Mouse (Mus musculus) MEL (cell line): Measurements from ENCODE around the gene Tnc. TPM values are rescaled to one million over a fixed set of nuclear protein-coding genes. Genes with fewer than 3 reads are reported as not detected.

Experiments used
- DNase-seq: peaks from one replicate; pipeline ENCODE4 v3.0.0; 2011; ENCODE audit warnings: low read depth, low spot score
- H3K27ac ChIP-seq: 2 replicates; pipeline ENCODE4 v1.5.1; 2012; ENCODE audit warnings: low read depth, mild to moderate bottlenecking, control low read depth, low read length, moderate library complexity; ENCODE audit not compliant: control insufficient read depth
- H3K27me3 ChIP-seq, 2 experiments: fragments of 150-350 bp in 1 of 2; sonication (generic) in 1 of 2; 2 replicates each; pipeline ENCODE4 v1.6.1; 2012; ENCODE audit warnings: low read length in 2 of 2, mild to moderate bottlenecking in 2 of 2, improper control_type of control experiment in 1 of 2, moderate library complexity in 1 of 2; ENCODE audit not compliant: insufficient read depth in 2 of 2, control insufficient read depth in 1 of 2
- H3K36me3 ChIP-seq, 2 experiments: 2 replicates each; pipeline ENCODE4 v1.6.1; 2012 to 2014; ENCODE audit warnings: low read length in 2 of 2, improper control_type of control experiment in 1 of 2, inconsistent platforms in 1 of 2, mild to moderate bottlenecking in 1 of 2; ENCODE audit not compliant: insufficient read depth in 2 of 2, control insufficient read depth in 1 of 2
- H3K4me1 ChIP-seq, 2 experiments: fragments of 150-350 bp in 1 of 2; sonication (generic) in 1 of 2; 2 replicates each; pipeline ENCODE4 v1.6.1; 2012; ENCODE audit warnings: low read length in 2 of 2, improper control_type of control experiment in 1 of 2, mild to moderate bottlenecking in 1 of 2; ENCODE audit not compliant: insufficient read depth in 2 of 2, control insufficient read depth in 1 of 2
- H3K4me3 ChIP-seq, 2 experiments: fragments of 150-350 bp in 1 of 2; sonication (generic) in 1 of 2; 2 replicates each; pipeline ENCODE4 v1.5.1; 2012; ENCODE audit warnings: low read depth in 2 of 2, low read length in 2 of 2, mild to moderate bottlenecking in 2 of 2, moderate library complexity in 2 of 2, control low read depth in 1 of 2, improper control_type of control experiment in 1 of 2; ENCODE audit not compliant: control insufficient read depth in 1 of 2, insufficient read depth in 1 of 2
- H3K79me2 ChIP-seq: 2 replicates; pipeline ENCODE4 v1.6.1; 2012; ENCODE audit warnings: mild to moderate bottlenecking, low read length, moderate library complexity; ENCODE audit not compliant: control insufficient read depth, poor library complexity, insufficient read depth
- H3K9ac ChIP-seq: 2 replicates; pipeline ENCODE4 v1.6.1; 2012; ENCODE audit warnings: low read depth, mild to moderate bottlenecking, control low read depth, low read length, moderate library complexity; ENCODE audit not compliant: control insufficient read depth, poor library complexity, severe bottlenecking
- H3K9me3 ChIP-seq: fragments of 150-350 bp; sonication (generic); replicated peaks from 2 replicates; pipeline ENCODE4 v1.6.1; 2012; ENCODE audit warnings: mild to moderate bottlenecking, low read length, improper control_type of control experiment, moderate library complexity; ENCODE audit not compliant: insufficient read depth
- CTCF ChIP-seq, 3 experiments: IDR thresholded peaks in 2 of 3; conservative IDR thresholded peaks in 1 of 3; 2 replicates each; pipeline ENCODE4 v1.5.1; 2011 to 2012; ENCODE audit warnings: low read length in 3 of 3, low read depth in 2 of 3, mild to moderate bottlenecking in 2 of 3, improper control_type of control experiment in 1 of 3, inconsistent platforms in 1 of 3, mixed read lengths in 1 of 3, moderate library complexity in 1 of 3; ENCODE audit not compliant: control insufficient read depth in 1 of 3, insufficient read depth in 1 of 3, poor library complexity in 1 of 3, severe bottlenecking in 1 of 3
- EP300 ChIP-seq, 2 experiments: IDR thresholded peaks; 2 replicates each; pipeline ENCODE4 v1.6.1; 2011; ENCODE audit warnings: improper control_type of control experiment in 2 of 2, low read length in 2 of 2, low read depth in 1 of 2, mild to moderate bottlenecking in 1 of 2
- ETS1 ChIP-seq: IDR thresholded peaks from 2 replicates; pipeline ENCODE4 v1.6.1; 2012; ENCODE audit warnings: low read depth, mild to moderate bottlenecking, inconsistent platforms, low read length, improper control_type of control experiment, moderate library complexity
- GATA1 ChIP-seq: IDR thresholded peaks from 2 replicates; pipeline ENCODE4 v1.6.1; 2011; ENCODE audit warnings: low read depth, low read length, improper control_type of control experiment
- HCFC1 ChIP-seq: IDR thresholded peaks from 2 replicates; pipeline ENCODE4 v1.6.1; 2012; ENCODE audit warnings: low read depth, mild to moderate bottlenecking, inconsistent platforms, low read length, improper control_type of control experiment, moderate library complexity
- JUND ChIP-seq: IDR thresholded peaks from 2 replicates; pipeline ENCODE4 v1.6.1; 2011; ENCODE audit warnings: low read depth, mild to moderate bottlenecking, improper control_type of control experiment, low read length
- MAX ChIP-seq: IDR thresholded peaks from 2 replicates; pipeline ENCODE4 v1.6.1; 2011; ENCODE audit warnings: low read length, improper control_type of control experiment
- MAZ ChIP-seq: IDR thresholded peaks from 2 replicates; pipeline ENCODE4 v1.6.1; 2012; ENCODE audit warnings: low read depth, mild to moderate bottlenecking, inconsistent platforms, low read length, improper control_type of control experiment
- MEF2A ChIP-seq: IDR thresholded peaks from 2 replicates; pipeline ENCODE4 v1.6.1; 2014; ENCODE audit warnings: low read depth, mild to moderate bottlenecking, inconsistent platforms, low read length, improper control_type of control experiment; ENCODE audit not compliant: poor library complexity, insufficient replicate concordance, severe bottlenecking; ENCODE audit errors: extremely low read depth
- MXI1 ChIP-seq: IDR thresholded peaks from 2 replicates; pipeline ENCODE4 v1.6.1; 2011; ENCODE audit warnings: mild to moderate bottlenecking, low read depth, low read length, improper control_type of control experiment
- NELFE ChIP-seq: IDR thresholded peaks from 2 replicates; pipeline ENCODE4 v1.6.1; 2011; ENCODE audit warnings: low read depth, low read length, improper control_type of control experiment
- NRF1 ChIP-seq: IDR thresholded peaks from 2 replicates; pipeline ENCODE4 v1.6.1; 2014; ENCODE audit warnings: low read depth, mild to moderate bottlenecking, inconsistent platforms, low read length, improper control_type of control experiment, moderate library complexity; ENCODE audit not compliant: poor library complexity, insufficient read depth, severe bottlenecking
- POLR2A ChIP-seq, 2 experiments: IDR thresholded peaks; 2 replicates each; pipeline ENCODE4 v1.6.1; 2011 to 2012; ENCODE audit warnings: low read length in 2 of 2, mild to moderate bottlenecking in 2 of 2, control low read depth in 1 of 2, improper control_type of control experiment in 1 of 2, low read depth in 1 of 2, moderate library complexity in 1 of 2; ENCODE audit not compliant: control insufficient read depth in 1 of 2, insufficient read depth in 1 of 2, poor library complexity in 1 of 2
- POLR2AphosphoS2 ChIP-seq: IDR thresholded peaks from 2 replicates; pipeline ENCODE4 v1.6.1; 2011; ENCODE audit warnings: low read length, improper control_type of control experiment
- POLR2AphosphoS5 ChIP-seq: IDR thresholded peaks from 2 replicates; pipeline ENCODE4 v1.6.1; 2012; ENCODE audit warnings: low read depth, borderline replicate concordance, mild to moderate bottlenecking, inconsistent platforms, low read length, moderate library complexity, mixed read lengths
- RAD21 ChIP-seq: IDR thresholded peaks from 2 replicates; pipeline ENCODE4 v1.6.1; 2011; ENCODE audit warnings: mild to moderate bottlenecking, low read depth, low read length, improper control_type of control experiment
- RCOR1 ChIP-seq: IDR thresholded peaks from 2 replicates; pipeline ENCODE4 v1.6.1; 2012; ENCODE audit warnings: low read depth, mild to moderate bottlenecking, inconsistent platforms, low read length, improper control_type of control experiment
- SIN3A ChIP-seq: IDR thresholded peaks from 2 replicates; pipeline ENCODE4 v1.6.1; 2012; ENCODE audit warnings: low read length, improper control_type of control experiment, inconsistent platforms
- SMC3 ChIP-seq: IDR thresholded peaks from 2 replicates; pipeline ENCODE4 v1.6.1; 2011; ENCODE audit warnings: low read depth, low read length, improper control_type of control experiment
- TAL1 ChIP-seq: IDR thresholded peaks from 2 replicates; pipeline ENCODE4 v1.6.1; 2012; ENCODE audit warnings: mild to moderate bottlenecking, inconsistent platforms, low read length, moderate library complexity, mixed read lengths
- TBP ChIP-seq: IDR thresholded peaks from 2 replicates; pipeline ENCODE4 v1.8.0; 2011; ENCODE audit warnings: low read depth, low read length, improper control_type of control experiment
- TCF12 ChIP-seq: IDR thresholded peaks from 2 replicates; pipeline ENCODE4 v1.6.1; 2014; ENCODE audit warnings: low read depth, mild to moderate bottlenecking, inconsistent platforms, low read length, improper control_type of control experiment, moderate library complexity
- UBTF ChIP-seq: IDR thresholded peaks from 2 replicates; pipeline ENCODE4 v1.6.1; 2012; ENCODE audit warnings: low read depth, mild to moderate bottlenecking, inconsistent platforms, low read length, improper control_type of control experiment, moderate library complexity, borderline replicate concordance; ENCODE audit not compliant: insufficient read depth
- USF1 ChIP-seq: IDR thresholded peaks from 2 replicates; pipeline ENCODE4 v1.6.1; 2014; ENCODE audit warnings: low read depth, mild to moderate bottlenecking, inconsistent platforms, low read length, improper control_type of control experiment, moderate library complexity
- ZC3H11A ChIP-seq: IDR thresholded peaks from 2 replicates; pipeline ENCODE4 v1.6.1; 2012; ENCODE audit warnings: low read depth, mild to moderate bottlenecking, inconsistent platforms, low read length, improper control_type of control experiment
- ZMIZ1 ChIP-seq: IDR thresholded peaks from 2 replicates; pipeline ENCODE4 v1.6.1; 2012; ENCODE audit warnings: low read depth, mild to moderate bottlenecking, inconsistent platforms, low read length, improper control_type of control experiment, moderate library complexity
- ZNF384 ChIP-seq: IDR thresholded peaks from 2 replicates; pipeline ENCODE4 v1.6.1; 2012; ENCODE audit warnings: low read depth, mild to moderate bottlenecking, inconsistent platforms, low read length, improper control_type of control experiment
- polyA plus RNA-seq, 2 experiments: library from polyadenylated mRNA; stranded (reverse) in 1 of 2; unstranded in 1 of 2; fragments of >175 nt in 1 of 2; fragments of >200 nt in 1 of 2; gene quantifications; 2 replicates each; pipeline versions ENCODE4 v1.2.1 to v1.2.4; 2012; ENCODE audit warnings: low replicate concordance in 2 of 2, low read depth in 1 of 2; ENCODE audit not compliant: insufficient read length in 2 of 2, insufficient read depth in 1 of 2, missing spikeins in 1 of 2
- total RNA-seq: library from RNA; depleted of rRNA; stranded (reverse); fragments of 300-350 nt; gene quantifications from 2 replicates; pipeline ENCODE4 v1.2.3, GENCODE M21; 2012

Tnc gene
- total and polyA plus RNA-seq, 3 experiments, result not detected

DNA sequence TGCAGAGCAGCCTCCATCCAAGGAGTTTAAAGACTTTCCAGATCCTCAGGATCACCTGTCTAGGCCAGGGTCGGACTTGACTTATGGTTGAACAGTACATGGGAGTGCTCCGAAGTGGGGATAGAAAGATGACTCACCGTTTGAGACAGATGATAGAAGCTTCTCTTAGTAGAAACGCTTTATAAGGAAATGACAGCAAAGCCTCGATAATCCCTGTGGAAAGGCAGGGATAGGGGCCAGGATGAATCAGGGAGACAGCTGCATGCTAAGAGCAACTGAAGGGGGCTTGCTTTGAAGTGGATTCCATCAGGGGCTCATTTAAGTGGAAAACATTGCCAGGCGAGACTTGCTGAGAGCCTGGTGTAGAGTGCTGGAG is 12.0 kb upstream of the Tnc start:
- DNase-seq, result no peak
- no peaks in the 10 kb centered on the region for H3K27me3 ChIP-seq
- no peak overlapping the region for H3K9ac ChIP-seq
- H3K4me1 ChIP-seq, result no peaks in the 10 kb centered on the region
- H3K4me3 ChIP-seq, result no peak overlapping the region
- H3K36me3 ChIP-seq, result no peaks in the 10 kb centered on the region
- H3K79me2 ChIP-seq, result no peaks in the 10 kb centered on the region
- H3K27ac ChIP-seq, result no peak overlapping the region
- no peaks in the 10 kb centered on the region for H3K9me3 ChIP-seq
- no peak for TF ChIP-seq MAX
- no peak for TF ChIP-seq JUND
- TF ChIP-seq MAZ, result no peak
- TF ChIP-seq SMC3, result no peak
- no peak for TF ChIP-seq TBP
- TF ChIP-seq UBTF, result no peak
- no peak for TF ChIP-seq NRF1
- no peak for TF ChIP-seq POLR2AphosphoS5
- TF ChIP-seq GATA1, result no peak
- no peak for TF ChIP-seq ZMIZ1
- TF ChIP-seq RAD21, result no peak
- TF ChIP-seq SIN3A, result no peak
- no peak for TF ChIP-seq TCF12
- TF ChIP-seq HCFC1, result no peak
- no peak for TF ChIP-seq CTCF (IDR thresholded peaks at IDR 0.05 in 2 of 3, conservative IDR thresholded peaks at IDR 0.05 in 1 of 3; ENCODE audit: control insufficient read depth in 1 of 3, insufficient read depth in 1 of 3, low read depth in 2 of 3, low read length in 3 of 3, poor library complexity in 1 of 3, severe bottlenecking in 1 of 3)
- TF ChIP-seq USF1, result no peak
- no peak for TF ChIP-seq NELFE
- TF ChIP-seq MXI1, result no peak
- no peak for TF ChIP-seq POLR2AphosphoS2
- no peak for TF ChIP-seq POLR2A (IDR thresholded peaks at IDR 0.05; ENCODE audit: control insufficient read depth in 1 of 2, insufficient read depth in 1 of 2, low read depth in 1 of 2, low read length in 2 of 2, poor library complexity in 1 of 2)

DNA sequence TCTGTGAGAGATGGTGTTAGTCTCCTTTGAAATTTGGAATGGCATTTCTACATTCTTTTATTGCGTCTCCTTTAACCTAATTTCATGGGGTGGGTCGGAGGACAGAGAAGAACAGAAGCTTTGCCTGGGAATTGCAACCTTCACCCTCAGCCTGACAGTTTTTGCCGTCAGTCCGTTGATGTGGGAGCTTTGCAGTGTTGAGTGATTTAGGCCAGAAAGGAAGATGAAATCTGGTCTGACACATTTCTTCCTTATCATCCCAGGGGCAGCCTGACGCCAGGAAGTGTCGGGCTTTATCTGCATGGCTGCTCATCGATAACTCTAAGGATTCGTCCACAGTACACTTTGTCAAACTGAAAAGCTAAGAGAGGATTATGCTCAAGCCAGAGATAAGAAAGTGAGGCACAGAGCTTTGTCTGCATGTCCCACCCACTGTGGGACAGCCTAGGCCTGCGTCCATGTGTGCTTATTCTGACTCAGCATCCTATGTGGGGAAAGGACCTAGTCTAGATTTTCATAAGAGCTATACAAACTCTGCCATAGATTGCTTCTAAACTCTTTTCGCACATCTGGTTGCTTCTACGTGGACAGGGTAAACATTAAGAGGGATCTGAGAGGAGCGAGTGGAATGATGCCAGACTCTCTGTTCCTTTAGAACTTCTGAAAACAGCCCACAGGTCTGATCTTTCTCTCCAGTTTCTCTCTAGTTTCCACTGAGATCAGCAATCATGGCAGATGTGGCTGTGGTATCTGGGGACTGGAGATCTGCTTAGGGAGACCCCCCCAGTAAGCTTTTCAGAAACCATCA is 11.4 kb upstream of the Tnc start:
- Histone ChIP-seq H3K9ac (no peak overlapping the region), H3K4me1 (no peaks in the 10 kb centered on the region), H3K27me3 (no peaks in the 10 kb centered on the region), H3K36me3 (no peaks in the 10 kb centered on the region), H3K27ac (no peak overlapping the region), H3K79me2 (no peaks in the 10 kb centered on the region), H3K4me3 (no peak overlapping the region), H3K9me3 (no peaks in the 10 kb centered on the region)
- no peak for TF ChIP-seq UBTF
- no peak for TF ChIP-seq GATA1
- TF ChIP-seq ZMIZ1, result no peak
- TF ChIP-seq ZNF384, result no peak
- no peak for TF ChIP-seq MEF2A
- TF ChIP-seq SMC3, result no peak
- no peak for TF ChIP-seq ZC3H11A
- TF ChIP-seq EP300 (IDR thresholded peaks at IDR 0.05; ENCODE audit: low read depth in 1 of 2, low read length in 2 of 2), result no peak
- TF ChIP-seq TAL1, result no peak
- TF ChIP-seq ETS1, result no peak
- TF ChIP-seq RCOR1, result no peak
- no peak for DNase-seq
